Mouse (Mus musculus) intestine, embryonic 16.5 days (tissue): ENCODE measurements at regions not wholly inside any gene's neighbourhood (a gene's known extent, or its start where the extent isn't known, plus 50 kb on each side); places are given as distances from the start of the nearest gene placed in this dataset.

Source experiments
- ATAC-seq: fragments of 200-750 bp; cut with Nextera tagmentation; 2 replicates; pipeline ENCODE4 v1.8.0; 2017; ENCODE audit warnings: moderate TSS enrichment, moderate library complexity
- H3K27ac ChIP-seq: fragments of 300-500 bp; sonication (generic); 2 replicates; pipeline ENCODE4 v1.5.1; 2014; ENCODE audit warnings: mild to moderate bottlenecking, low read length
- H3K27me3 ChIP-seq: fragments of 300-500 bp; sonication (generic); replicated peaks from 2 replicates; pipeline ENCODE4 v1.6.1; 2014; ENCODE audit warnings: low read length, control low read depth, mixed read lengths; ENCODE audit not compliant: control insufficient read depth, insufficient read depth
- H3K36me3 ChIP-seq: fragments of 300-500 bp; sonication (generic); 2 replicates; pipeline ENCODE4 v1.6.1; 2014; ENCODE audit warnings: low read length, control low read depth; ENCODE audit not compliant: control insufficient read depth, insufficient read depth
- H3K4me1 ChIP-seq: fragments of 300-500 bp; sonication (generic); 2 replicates; pipeline ENCODE4 v1.6.1; 2014; ENCODE audit warnings: low read length, control low read depth, mixed read lengths; ENCODE audit not compliant: control insufficient read depth, insufficient read depth
- H3K4me2 ChIP-seq: fragments of 300-500 bp; sonication (generic); 2 replicates; pipeline ENCODE4 v1.6.1; 2014; ENCODE audit warnings: low read depth, low read length, control low read depth
- H3K4me3 ChIP-seq: fragments of 300-500 bp; sonication (generic); 2 replicates; pipeline ENCODE4 v1.5.1; 2014; ENCODE audit warnings: mild to moderate bottlenecking, low read length
- H3K9ac ChIP-seq: fragments of 300-500 bp; sonication (generic); 2 replicates; pipeline ENCODE4 v1.6.1; 2014; ENCODE audit warnings: low read depth, low read length
- H3K9me3 ChIP-seq: fragments of 300-500 bp; sonication (generic); 2 replicates; pipeline ENCODE4 v1.6.1; 2016; ENCODE audit warnings: low read length, control low read depth; ENCODE audit not compliant: control insufficient read depth
- WGBS: fragments of 180-500 bp; shearing (Covaris S2); extraction: QIAGEN DNeasy Blood & Tissue Kit; methylation state at CpG from one replicate; pipeline ENCODE4 v1.1.7; 2014; 5-methylcytosine and 5-hydroxymethylcytosine counted together

DNA sequence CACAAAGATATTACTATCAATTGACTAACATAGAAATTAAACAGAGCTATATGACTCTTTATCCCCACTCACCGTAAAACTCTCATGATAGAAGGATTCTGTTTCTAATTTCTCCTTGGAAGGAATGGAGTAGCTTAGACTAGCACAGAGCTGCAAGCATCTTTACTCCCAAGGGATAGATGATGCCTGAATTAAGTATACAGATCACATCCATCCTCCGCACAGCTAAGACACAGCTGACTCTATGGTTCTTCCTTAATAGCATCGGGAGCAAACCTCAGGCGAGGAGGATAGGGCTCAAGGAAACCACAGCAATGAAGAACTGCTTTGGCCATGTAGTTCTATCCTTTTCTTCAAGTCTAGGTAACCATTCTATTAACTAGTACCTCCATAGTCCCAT lies 556.9 kb upstream of the Slit2 start:
- H3K4me3 ChIP-seq = no peak overlapping the region
- ATAC-seq = no peak
- 92% methylated on average over 4 of the region's 4 CpGs for WGBS
- H3K27ac ChIP-seq = no peak overlapping the region
- H3K9me3 ChIP-seq = no peaks in the 10 kb centered on the region
- no peaks in the 10 kb centered on the region for H3K27me3 ChIP-seq
- H3K4me1 ChIP-seq = no peaks in the 10 kb centered on the region
- no peak overlapping the region for H3K9ac ChIP-seq
- no peaks in the 10 kb centered on the region for H3K36me3 ChIP-seq
- H3K4me2 ChIP-seq = no peak overlapping the region

DNA sequence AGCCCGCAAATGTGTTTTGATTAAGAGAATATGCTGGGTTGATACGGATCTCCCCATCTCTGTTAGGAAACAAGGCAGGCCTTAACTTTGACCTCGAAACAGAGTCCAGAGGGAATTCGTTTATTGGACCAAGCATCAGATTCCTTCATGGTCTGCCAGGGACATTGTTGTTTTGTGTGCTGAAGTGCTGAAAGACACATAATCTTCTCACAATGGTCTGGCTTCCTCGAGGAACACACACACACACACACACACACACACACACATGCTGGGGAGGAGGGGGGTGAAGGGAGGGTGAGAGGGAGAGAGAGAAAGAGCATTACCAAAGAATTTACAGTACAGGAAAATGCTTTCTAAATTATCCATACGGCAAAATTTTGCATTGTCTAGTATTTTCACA lies 556.5 kb upstream of the Slit2 start:
- Histone ChIP-seq H3K27me3 (no peaks in the 10 kb centered on the region), H3K36me3 (no peaks in the 10 kb centered on the region), H3K4me2 (no peak overlapping the region), H3K27ac (no peak overlapping the region), H3K4me1 (no peaks in the 10 kb centered on the region), H3K9ac (no peak overlapping the region), H3K9me3 (no peaks in the 10 kb centered on the region), H3K4me3 (no peak overlapping the region)
- ATAC-seq = no peak
- WGBS = 66% methylated on average over 6 of the region's 6 CpGs

DNA sequence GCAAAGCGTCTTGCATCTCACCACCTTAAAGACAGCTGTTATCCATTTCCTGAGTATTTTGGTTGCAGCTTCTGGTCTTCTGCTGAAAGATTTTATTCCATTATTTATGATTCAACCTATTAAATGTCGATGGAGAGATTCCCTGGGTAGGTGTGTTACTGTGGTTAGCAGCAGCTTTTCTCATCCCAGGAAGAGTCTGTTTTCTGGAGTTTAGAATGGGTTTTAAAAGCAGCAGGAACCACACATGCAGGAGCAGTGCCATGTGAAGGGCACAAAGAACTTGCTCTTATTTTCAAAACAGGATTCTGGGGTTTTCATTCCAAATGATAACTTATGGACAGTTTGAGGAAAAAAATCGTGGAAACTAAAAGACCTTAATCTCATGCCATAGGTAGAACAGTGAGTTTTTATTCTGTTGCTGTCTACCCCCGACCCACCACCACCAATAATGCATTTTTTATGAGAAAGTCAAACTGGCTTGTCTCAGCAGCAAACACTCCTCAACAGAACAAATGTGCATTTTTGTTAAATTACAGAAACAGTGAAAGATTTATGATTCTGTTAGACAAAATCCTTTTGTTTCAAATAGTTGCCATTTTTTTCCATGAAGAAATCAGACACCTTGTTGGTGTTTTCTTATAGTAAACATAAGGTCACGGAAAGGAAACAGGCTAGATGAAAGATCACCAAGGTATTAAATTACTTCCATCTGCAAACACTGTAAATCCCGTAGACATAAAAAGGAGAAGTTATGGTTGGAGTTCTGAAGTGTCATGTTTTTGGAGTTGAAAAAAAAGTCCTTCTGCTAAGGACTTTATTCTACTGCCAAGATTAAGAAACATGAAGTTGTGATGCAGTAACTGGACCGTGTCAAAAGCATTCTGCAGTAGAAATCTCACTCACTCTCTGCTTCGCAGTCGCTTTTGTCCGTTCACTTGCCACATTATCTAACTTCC lies 553.4 kb upstream of the Slit2 start:
- no peak for ATAC-seq
- no peak overlapping the region for H3K27ac ChIP-seq

DNA sequence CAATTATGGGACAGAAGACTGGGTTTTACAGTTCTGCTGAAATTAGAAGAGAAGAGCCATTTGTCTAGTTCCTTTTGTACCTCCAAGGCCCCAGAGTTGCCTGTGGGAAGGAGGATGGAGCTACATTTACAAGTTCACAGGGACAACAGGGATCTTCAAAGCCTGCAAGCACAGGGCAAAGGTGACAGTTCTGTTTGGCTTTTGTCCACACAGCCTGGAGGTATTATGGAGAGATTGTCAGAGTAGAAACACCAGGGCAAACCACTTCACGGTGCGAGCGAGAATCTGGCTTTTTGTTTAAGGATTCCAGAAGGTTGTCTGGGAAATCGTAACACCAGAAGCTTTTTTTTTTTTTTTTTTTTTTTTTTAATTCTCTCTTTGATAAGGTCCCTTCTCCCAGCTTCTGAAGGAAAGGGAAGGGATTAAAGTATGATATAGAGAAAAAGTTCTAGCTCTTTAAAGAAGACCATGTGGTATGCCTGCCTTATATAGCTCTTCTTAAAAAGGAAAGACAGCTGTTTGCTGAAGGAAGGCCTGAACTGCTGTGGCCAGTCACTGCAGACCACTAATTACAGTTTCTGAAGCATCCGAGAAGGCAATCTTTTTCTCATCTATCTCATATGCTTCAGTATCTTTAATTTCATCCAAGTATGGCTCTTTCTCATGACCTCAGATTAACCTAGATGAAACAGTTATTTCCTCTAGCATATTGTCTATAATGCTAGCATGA lies 551.2 kb upstream of the Slit2 start:
- WGBS = 30% methylated on average over 5 of the region's 5 CpGs
- Histone ChIP-seq H3K36me3 (no peaks in the 10 kb centered on the region), H3K27ac (no peak overlapping the region), H3K4me1 (no peaks in the 10 kb centered on the region), H3K9ac (no peak overlapping the region), H3K4me2 (no peak overlapping the region), H3K9me3 (no peaks in the 10 kb centered on the region), H3K4me3 (no peak overlapping the region), H3K27me3 (no peaks in the 10 kb centered on the region)
- no peak for ATAC-seq

More for the DNA sequence above, 553.4 kb upstream of the Slit2 start:
- Histone ChIP-seq H3K9me3 (no peaks in the 10 kb centered on the region), H3K9ac (no peak overlapping the region), H3K4me1 (no peaks in the 10 kb centered on the region), H3K27me3 (no peaks in the 10 kb centered on the region), H3K4me2 (no peak overlapping the region), H3K36me3 (no peaks in the 10 kb centered on the region), H3K4me3 (no peak overlapping the region)
- WGBS = 47% methylated on average over 10 of the region's 10 CpGs

DNA sequence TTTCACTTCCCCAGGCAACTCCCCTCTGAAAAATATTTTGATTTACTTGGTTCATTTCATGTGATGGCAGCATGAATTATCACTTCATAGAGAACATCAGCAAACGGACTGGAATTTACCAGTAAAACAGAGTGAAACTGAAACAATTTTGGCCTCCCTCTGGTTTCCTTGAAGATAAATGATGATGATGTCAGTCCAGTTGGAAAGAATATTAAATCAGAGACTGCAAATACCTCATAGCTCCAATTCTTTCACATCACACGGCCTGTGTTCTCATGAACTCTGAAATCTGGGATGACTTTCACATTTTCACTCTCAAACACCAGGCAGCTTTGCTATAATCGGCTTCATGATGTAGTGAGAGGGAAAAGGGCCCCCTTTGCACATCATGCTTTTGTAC lies 546.5 kb upstream of the Slit2 start:
- Histone ChIP-seq H3K9me3 (no peaks in the 10 kb centered on the region), H3K4me2 (no peak overlapping the region), H3K36me3 (no peaks in the 10 kb centered on the region), H3K4me1 (no peaks in the 10 kb centered on the region), H3K9ac (no peak overlapping the region), H3K27me3 (no peaks in the 10 kb centered on the region), H3K27ac (no peak overlapping the region), H3K4me3 (no peak overlapping the region)
- ATAC-seq = no peak
- 51% methylated on average over 3 of the region's 3 CpGs for WGBS

DNA sequence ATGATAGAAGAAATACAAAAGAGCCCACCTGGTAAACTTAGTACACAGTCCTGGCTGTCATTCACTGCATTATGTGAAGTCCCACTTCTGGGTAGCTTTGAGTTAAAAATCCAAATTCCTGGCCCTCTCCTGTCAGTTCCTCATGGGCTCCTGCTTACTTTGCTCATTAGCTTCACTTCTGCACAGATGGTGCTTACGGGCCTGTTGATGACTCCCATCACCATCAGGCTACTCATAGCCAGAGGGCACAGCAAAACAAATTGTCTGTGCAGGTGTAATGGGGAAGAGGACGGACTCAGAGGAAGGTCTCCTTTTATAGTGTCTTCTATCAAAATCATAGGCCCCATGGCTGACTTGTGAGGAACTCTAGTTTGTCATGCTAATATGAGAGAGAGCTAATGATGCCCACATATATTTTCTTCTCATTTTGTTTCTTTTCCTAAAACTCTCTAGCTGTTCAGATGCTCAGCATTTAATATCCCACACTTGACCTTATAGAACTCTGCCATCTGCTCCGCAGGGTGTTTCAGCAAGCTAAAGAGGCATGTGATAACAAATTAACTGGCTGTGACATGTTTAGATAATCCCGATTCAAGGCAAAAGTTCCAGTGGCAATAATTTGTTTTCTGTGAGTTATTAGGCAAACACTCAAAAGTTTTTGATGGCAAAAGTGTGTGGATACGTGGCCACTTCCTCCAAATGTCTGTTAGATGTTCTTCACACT lies 536.5 kb upstream of the Slit2 start:
- no peak for ATAC-seq
- no peak overlapping the region for H3K4me3 ChIP-seq
- no peaks in the 10 kb centered on the region for H3K36me3 ChIP-seq
- no peaks in the 10 kb centered on the region for H3K9me3 ChIP-seq
- no peak overlapping the region for H3K27ac ChIP-seq
- no peaks in the 10 kb centered on the region for H3K4me1 ChIP-seq
- WGBS = 52% methylated on average over 5 of the region's 5 CpGs
- no peak overlapping the region for H3K9ac ChIP-seq
- H3K4me2 ChIP-seq = no peak overlapping the region
- no peaks in the 10 kb centered on the region for H3K27me3 ChIP-seq

DNA sequence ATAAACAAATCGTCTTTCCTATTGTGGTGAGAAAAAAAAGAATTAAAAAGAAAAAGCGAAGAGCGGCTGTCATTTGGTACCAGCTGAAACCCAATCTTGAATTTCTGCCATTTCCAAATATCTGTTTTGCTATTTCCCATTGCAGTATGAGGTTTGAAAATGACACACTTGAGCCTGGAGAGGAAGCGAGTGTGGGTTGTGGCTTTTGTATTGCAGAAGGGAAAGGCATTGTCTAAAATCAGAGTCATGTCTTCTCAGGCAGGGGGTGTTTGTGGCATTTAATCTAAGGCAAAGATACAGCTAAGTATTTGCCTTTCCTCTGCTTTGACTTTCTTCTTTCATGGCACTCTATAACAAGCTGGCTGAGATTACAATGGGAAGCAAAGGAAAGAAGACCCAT lies 518.1 kb upstream of the Slit2 start:
- Histone ChIP-seq H3K4me3 (no peak overlapping the region), H3K9me3 (no peaks in the 10 kb centered on the region), H3K27me3 (no peaks in the 10 kb centered on the region), H3K4me1 (no peaks in the 10 kb centered on the region), H3K4me2 (no peak overlapping the region), H3K36me3 (no peaks in the 10 kb centered on the region), H3K9ac (no peak overlapping the region), H3K27ac (no peak overlapping the region)
- WGBS = 84% methylated on average over 4 of the region's 4 CpGs
- ATAC-seq = no peak

DNA sequence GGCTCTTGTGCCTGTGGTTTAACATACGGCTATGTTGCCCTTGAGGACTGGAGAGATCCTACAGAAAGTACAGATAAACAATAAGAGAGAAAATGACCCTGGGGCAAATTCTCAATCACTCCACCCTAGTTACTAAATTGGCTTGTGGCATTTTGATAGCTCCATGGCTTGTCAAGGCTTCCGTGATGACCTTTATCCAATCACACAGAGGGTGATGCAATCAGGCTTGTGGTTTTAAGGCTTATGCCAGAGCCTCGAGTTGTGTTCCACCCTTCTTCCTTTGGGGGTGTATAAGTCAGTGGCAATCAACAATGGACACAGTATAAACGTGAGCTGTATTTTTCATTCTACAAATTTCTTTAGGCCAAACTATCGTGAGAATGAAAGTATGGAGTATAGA lies 513.5 kb upstream of the Slit2 start:
- Histone ChIP-seq H3K27ac (no peak overlapping the region), H3K36me3 (no peaks in the 10 kb centered on the region), H3K4me1 (no peaks in the 10 kb centered on the region), H3K9me3 (no peaks in the 10 kb centered on the region), H3K4me2 (no peak overlapping the region), H3K4me3 (no peak overlapping the region), H3K27me3 (no peaks in the 10 kb centered on the region), H3K9ac (no peak overlapping the region)
- 75% methylated on average over 5 of the region's 5 CpGs for WGBS
- ATAC-seq = no peak
